Mouse (Mus musculus) C2C12 (cell line): ENCODE data around the gene Prtn3.

Source experiments
- CEBPB ChIP-seq: IDR thresholded peaks from one replicate; pipeline ENCODE4 v1.6.1; 2011; ENCODE audit warnings: low read depth, mild to moderate bottlenecking, control low read depth, moderate library complexity
- CTCF ChIP-seq: IDR thresholded peaks from one replicate; pipeline ENCODE4 v1.5.1; 2011; ENCODE audit not compliant: control insufficient read depth, insufficient read depth, insufficient read length
- FOSL1 ChIP-seq: IDR thresholded peaks from one replicate; pipeline ENCODE4 v1.8.0; 2011; ENCODE audit warnings: mild to moderate bottlenecking, low read length; ENCODE audit not compliant: poor library complexity, insufficient read depth, severe bottlenecking
- MAX ChIP-seq: IDR thresholded peaks from one replicate; pipeline ENCODE4 v1.6.1; 2011; ENCODE audit warnings: mild to moderate bottlenecking, control low read depth
- MYOD1 ChIP-seq: IDR thresholded peaks from one replicate; pipeline ENCODE4 v1.6.1; 2011; ENCODE audit warnings: low read depth; ENCODE audit not compliant: control insufficient read depth, insufficient read length
- MYOG ChIP-seq: IDR thresholded peaks from one replicate; pipeline ENCODE4 v1.6.1; 2011; ENCODE audit not compliant: control insufficient read depth, insufficient read length; ENCODE audit errors: extremely low read depth
- USF1 ChIP-seq: IDR thresholded peaks from one replicate; pipeline ENCODE4 v1.6.1; 2011; ENCODE audit warnings: low read depth, mild to moderate bottlenecking, control low read depth, moderate library complexity

DNA sequence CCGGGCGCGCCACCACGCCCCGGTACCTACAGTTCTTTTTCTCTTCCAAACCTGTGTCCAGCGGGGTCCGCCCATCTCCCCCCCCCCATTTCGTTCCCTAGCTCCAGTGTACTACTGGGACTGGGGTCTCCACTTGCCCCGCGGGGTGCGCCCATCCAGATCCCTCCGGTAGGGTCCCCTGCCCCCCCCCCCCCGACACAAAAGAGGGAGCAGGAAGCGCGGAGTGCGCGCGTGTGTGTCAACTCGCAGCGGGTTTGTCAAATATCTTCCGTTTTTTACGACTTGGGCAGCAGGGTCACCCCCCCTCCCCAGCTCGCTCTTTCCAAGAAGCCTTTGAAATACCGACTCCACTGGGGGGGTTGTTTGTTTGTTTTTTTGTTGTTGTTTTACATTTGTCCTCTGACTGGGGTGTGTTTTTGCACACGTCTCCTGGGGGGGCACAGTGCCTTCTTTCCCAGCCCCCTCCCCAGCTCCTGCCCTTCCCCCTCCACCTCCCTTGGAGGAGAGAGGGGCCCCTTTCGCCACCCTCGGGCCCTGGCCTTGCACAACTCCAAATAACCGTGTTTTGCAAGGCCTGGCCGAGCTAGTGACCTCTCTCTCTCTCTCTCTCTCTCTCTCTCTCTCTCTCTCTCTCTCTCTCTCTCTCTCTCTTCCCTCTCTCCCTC lies 53.9 kb downstream of the Prtn3 start:
- TF ChIP-seq MAX, result no peak
- no peak for TF ChIP-seq CTCF
- no peak for TF ChIP-seq USF1
- no peak for TF ChIP-seq MYOD1
- no peak for TF ChIP-seq MYOG
- TF ChIP-seq FOSL1, result no peak
- TF ChIP-seq CEBPB, result no peak
